Mouse (Mus musculus) kidney, postnatal 0 days (tissue): ENCODE data around the gene 1700025G04Rik. TPM values are rescaled to one million over a fixed set of nuclear protein-coding genes. Genes with fewer than 3 reads are reported as not detected.

Source experiments
- ATAC-seq: fragments of 200-750 bp; cut with Nextera tagmentation; replicated peaks from 2 replicates; pipeline ENCODE4 v1.8.0; 2017; ENCODE audit warnings: low read depth, moderate number of reproducible peaks, moderate TSS enrichment, moderate library complexity; ENCODE audit not compliant: low FRiP score
- DNase-seq: peaks from one replicate; pipeline ENCODE4 v3.0.0-alpha.2; 2016; ENCODE audit warnings: low spot score
- H3K27ac ChIP-seq: fragments of 300-500 bp; sonication (generic); 2 replicates; pipeline ENCODE4 v1.5.1; 2014; ENCODE audit warnings: mild to moderate bottlenecking
- H3K27me3 ChIP-seq: fragments of 300-500 bp; sonication (generic); 2 replicates; pipeline ENCODE4 v1.6.1; 2014; ENCODE audit warnings: low read length, mixed read lengths; ENCODE audit not compliant: insufficient read depth
- H3K36me3 ChIP-seq: fragments of 300-500 bp; sonication (generic); 2 replicates; pipeline ENCODE4 v1.6.1; 2014; ENCODE audit warnings: low read length, mixed read lengths; ENCODE audit not compliant: insufficient read depth
- H3K4me1 ChIP-seq: fragments of 300-500 bp; sonication (generic); replicated peaks from 2 replicates; pipeline ENCODE4 v1.6.1; 2014; ENCODE audit warnings: antibody characterized with exemption, low read length, mixed read lengths; ENCODE audit not compliant: insufficient read depth
- H3K4me2 ChIP-seq: fragments of 300-500 bp; sonication (generic); 2 replicates; pipeline ENCODE4 v1.6.1; 2014; ENCODE audit warnings: mild to moderate bottlenecking, low read length, moderate library complexity, mixed read lengths
- H3K4me3 ChIP-seq: fragments of 300-500 bp; sonication (generic); replicated peaks from 2 replicates; pipeline ENCODE4 v1.5.1; 2014; ENCODE audit warnings: low read depth, low read length
- H3K9ac ChIP-seq: fragments of 300-500 bp; sonication (generic); 2 replicates; pipeline ENCODE4 v1.6.1; 2014; ENCODE audit warnings: low read depth, low read length
- H3K9me3 ChIP-seq: fragments of 300-500 bp; sonication (generic); replicated peaks from 2 replicates; pipeline ENCODE4 v1.6.1; 2016; ENCODE audit warnings: low read length, inconsistent platforms, mixed read lengths
- CTCF ChIP-seq: IDR thresholded peaks from 2 replicates; pipeline ENCODE4 v1.5.1; 2016; ENCODE audit warnings: antibody characterized with exemption, low read depth, mild to moderate bottlenecking, moderate library complexity
- WGBS: fragments of 180-500 bp; shearing (Covaris S2); extraction: QIAGEN DNeasy Blood & Tissue Kit; methylation state at CpG from one replicate; pipeline ENCODE4 v1.1.7; 2014; 5-methylcytosine and 5-hydroxymethylcytosine counted together
- polyA plus RNA-seq: library from polyadenylated mRNA; unstranded; fragments of >200 nt; fragmentation: Nextera tagmentation; extraction: Ambion mirVana; gene quantifications from 2 replicates; pipeline ENCODE4 v1.2.1, GENCODE M21; 2015

Gene 1700025G04Rik
- polyA plus RNA-seq, 1 experiment from 2014 or later = 15.5 TPM

- DNase-seq (no peak), ATAC-seq (no peak)
- Histone ChIP-seq H3K27ac (no peak overlapping the region), H3K4me3 (no peak overlapping the region), H3K9ac (no peak overlapping the region), H3K9me3 (no peaks in the 10 kb centered on the region), H3K27me3 (no peaks in the 10 kb centered on the region), H3K4me2 (no peak overlapping the region), H3K4me1 (no peaks in the 10 kb centered on the region), H3K36me3 (no peaks in the 10 kb centered on the region)
- 96% methylated on average over 8 of the region's 8 CpGs for WGBS
- TF ChIP-seq CTCF = no peak
These were observed 227.8 kb downstream of the 1700025G04Rik start for GRCm38 (mm10) chr1:151862109-151862508.

GRCm38 (mm10) chr1:151861334-151861995 lies 228.5 kb downstream of the 1700025G04Rik start:
- no peak for DNase-seq

GRCm38 (mm10) chr1:151858474-151858873 lies 231.5 kb downstream of the 1700025G04Rik start:
- Histone ChIP-seq H3K27ac (no peak overlapping the region), H3K9me3 (no peaks in the 10 kb centered on the region), H3K4me3 (no peak overlapping the region), H3K36me3 (no peaks in the 10 kb centered on the region), H3K4me2 (no peak overlapping the region), H3K4me1 (no peaks in the 10 kb centered on the region), H3K27me3 (no peaks in the 10 kb centered on the region), H3K9ac (no peak overlapping the region)
- WGBS = 100% methylated on average over 1 of the region's 1 CpGs
- ATAC-seq (no peak), DNase-seq (no peak)
- TF ChIP-seq CTCF = no peak

More at GRCm38 (mm10) chr1:151861334-151861995, 228.5 kb downstream of the 1700025G04Rik start:
- 0 out of 2 replicates have a peak overlapping the region, but pooled peaks have one; percentile 8 for H3K27ac ChIP-seq
- TF ChIP-seq CTCF = peak; percentile 40
- no peaks in the 10 kb centered on the region for H3K36me3 ChIP-seq
- no peaks in the 10 kb centered on the region for H3K4me1 ChIP-seq
- WGBS = 56% methylated on average over 20 of the region's 20 CpGs
- no peak overlapping the region for H3K9ac ChIP-seq
- no peaks in the 10 kb centered on the region for H3K9me3 ChIP-seq
- no peak overlapping the region for H3K4me3 ChIP-seq
- no peak overlapping the region for H3K4me2 ChIP-seq
- no peaks in the 10 kb centered on the region for H3K27me3 ChIP-seq
- ATAC-seq = no peak

GRCm38 (mm10) chr1:151855561-151855960 lies 234.4 kb downstream of the 1700025G04Rik start:
- Histone ChIP-seq H3K27ac (no peak overlapping the region), H3K4me1 (no peaks in the 10 kb centered on the region), H3K36me3 (no peaks in the 10 kb centered on the region), H3K4me2 (no peak overlapping the region), H3K27me3 (no peaks in the 10 kb centered on the region), H3K9ac (no peak overlapping the region), H3K4me3 (no peak overlapping the region), H3K9me3 (no peaks in the 10 kb centered on the region)
- no peak for TF ChIP-seq CTCF
- DNase-seq = no peak
- no peak for ATAC-seq
- 39% methylated on average over 1 of the region's 1 CpGs for WGBS

- ATAC-seq (no peak), DNase-seq (no peak)
- Histone ChIP-seq H3K4me3 (no peak overlapping the region), H3K27ac (no peak overlapping the region), H3K9me3 (no peaks in the 10 kb centered on the region), H3K4me2 (no peak overlapping the region), H3K36me3 (no peaks in the 10 kb centered on the region), H3K4me1 (no peaks in the 10 kb centered on the region), H3K27me3 (no peaks in the 10 kb centered on the region), H3K9ac (no peak overlapping the region)
- TF ChIP-seq CTCF = no peak
- 80% methylated on average over 3 of the region's 3 CpGs for WGBS
These were observed 237.9 kb downstream of the 1700025G04Rik start for GRCm38 (mm10) chr1:151851976-151852375.

- ATAC-seq (no peak), DNase-seq (no peak)
- no peak overlapping the region for H3K27ac ChIP-seq
- H3K4me1 ChIP-seq = no peaks in the 10 kb centered on the region
- H3K27me3 ChIP-seq = no peaks in the 10 kb centered on the region
- no peak overlapping the region for H3K4me3 ChIP-seq
- no peaks in the 10 kb centered on the region for H3K9me3 ChIP-seq
- TF ChIP-seq CTCF = peak; percentile 33; the same call in 1 of the 2 replicates
- H3K4me2 ChIP-seq = no peak overlapping the region
- H3K9ac ChIP-seq = no peak overlapping the region
- 87% methylated on average over 20 of the region's 20 CpGs for WGBS
- H3K36me3 ChIP-seq = no peaks in the 10 kb centered on the region
These were observed 238.7 kb downstream of the 1700025G04Rik start for GRCm38 (mm10) chr1:151851051-151851848.
